Mouse (Mus musculus) midbrain, postnatal 0 days (tissue): ENCODE measurements at regions not wholly inside any gene's neighbourhood (a gene's known extent, or its start where the extent isn't known, plus 50 kb on each side); places are given as distances from the start of the nearest gene placed in this dataset.

ENCODE experiments used
- ATAC-seq: fragments of 200-750 bp; cut with Nextera tagmentation; 2 replicates; pipeline ENCODE4 v1.8.0; 2017; ENCODE audit warnings: moderate number of reproducible peaks, mild to moderate bottlenecking, moderate TSS enrichment, moderate library complexity; ENCODE audit not compliant: low FRiP score
- DNase-seq: peaks from one replicate; pipeline ENCODE4 v3.0.0-alpha.2; 2015; ENCODE audit warnings: low spot score
- H3K27ac ChIP-seq: fragments of 300-500 bp; sonication (generic); 2 replicates; pipeline ENCODE4 v1.5.1; 2014; ENCODE audit warnings: low read depth, mild to moderate bottlenecking, low read length, mixed read lengths
- H3K27me3 ChIP-seq: fragments of 300-500 bp; sonication (generic); 2 replicates; pipeline ENCODE4 v1.6.1; 2014; ENCODE audit warnings: low read length, control low read depth, mixed read lengths; ENCODE audit not compliant: insufficient read depth
- H3K36me3 ChIP-seq: fragments of 300-500 bp; sonication (generic); 2 replicates; pipeline ENCODE4 v1.6.1; 2014; ENCODE audit warnings: low read length, control low read depth, mixed read lengths; ENCODE audit not compliant: insufficient read depth
- H3K4me1 ChIP-seq: fragments of 300-500 bp; sonication (generic); 2 replicates; pipeline ENCODE4 v1.6.1; 2014; ENCODE audit warnings: mild to moderate bottlenecking, control low read depth, antibody characterized with exemption, low read length, mixed read lengths; ENCODE audit not compliant: insufficient read depth
- H3K4me2 ChIP-seq: fragments of 300-500 bp; sonication (generic); 2 replicates; pipeline ENCODE4 v1.6.1; 2014; ENCODE audit warnings: low read depth, mild to moderate bottlenecking, low read length, mixed read lengths; ENCODE audit not compliant: poor library complexity, severe bottlenecking
- H3K4me3 ChIP-seq: fragments of 300-500 bp; sonication (generic); 2 replicates; pipeline ENCODE4 v1.5.1; 2014; ENCODE audit warnings: low read depth, mild to moderate bottlenecking, low read length, moderate library complexity
- H3K9ac ChIP-seq: fragments of 300-500 bp; sonication (generic); replicated peaks from 2 replicates; pipeline ENCODE4 v1.6.1; 2014; ENCODE audit warnings: mild to moderate bottlenecking, low read length, moderate library complexity, mixed read lengths; ENCODE audit not compliant: poor library complexity, severe bottlenecking
- H3K9me3 ChIP-seq: fragments of 300-500 bp; sonication (generic); 2 replicates; pipeline ENCODE4 v1.6.1; 2016; ENCODE audit warnings: low read length, control low read depth
- CTCF ChIP-seq: IDR thresholded peaks from 2 replicates; pipeline ENCODE4 v1.5.1; 2016; ENCODE audit warnings: antibody characterized with exemption, mild to moderate bottlenecking
- WGBS: fragments of 180-500 bp; shearing (Covaris S2); extraction: QIAGEN DNeasy Blood & Tissue Kit; methylation state at CpG from one replicate; pipeline ENCODE4 v1.1.7; 2014; 5-methylcytosine and 5-hydroxymethylcytosine counted together

- no peaks in the 10 kb centered on the region for H3K36me3 ChIP-seq
- no peaks in the 10 kb centered on the region for H3K27me3 ChIP-seq
- H3K9ac ChIP-seq, result no peak overlapping the region
- no peak overlapping the region for H3K4me3 ChIP-seq
- no peak for TF ChIP-seq CTCF
- DNase-seq (peak; percentile 3), ATAC-seq (no peak)
- no peak overlapping the region for H3K27ac ChIP-seq
- no peaks in the 10 kb centered on the region for H3K4me1 ChIP-seq
- no peaks in the 10 kb centered on the region for H3K9me3 ChIP-seq
- WGBS, result 51% methylated on average over 9 of the region's 9 CpGs
- no peak overlapping the region for H3K4me2 ChIP-seq
These were observed 80.5 kb upstream of the Zwint start for GRCm38 (mm10) chr10:72573991-72574652.

GRCm38 (mm10) chr10:72577713-72578112, 76.9 kb upstream of the Zwint start:
- Histone ChIP-seq H3K36me3 (no peaks in the 10 kb centered on the region), H3K27ac (no peak overlapping the region), H3K4me2 (no peak overlapping the region), H3K27me3 (no peaks in the 10 kb centered on the region), H3K4me3 (no peak overlapping the region), H3K9ac (no peak overlapping the region), H3K9me3 (no peaks in the 10 kb centered on the region), H3K4me1 (no peaks in the 10 kb centered on the region)
- TF ChIP-seq CTCF, result no peak
- ATAC-seq, result no peak
- 96% methylated on average over 3 of the region's 3 CpGs for WGBS
- DNase-seq, result no peak

GRCm38 (mm10) chr10:72578501-72578900, 76.1 kb upstream of the Zwint start:
- Histone ChIP-seq H3K4me3 (no peak overlapping the region), H3K27ac (no peak overlapping the region), H3K4me1 (no peaks in the 10 kb centered on the region), H3K9ac (no peak overlapping the region), H3K36me3 (no peaks in the 10 kb centered on the region), H3K4me2 (no peak overlapping the region), H3K9me3 (no peaks in the 10 kb centered on the region), H3K27me3 (no peaks in the 10 kb centered on the region)
- ATAC-seq (no peak), DNase-seq (peak; percentile 19)
- WGBS, result 66% methylated on average over 7 of the region's 7 CpGs
- no peak for TF ChIP-seq CTCF

GRCm38 (mm10) chr10:72581311-72581710, 73.3 kb upstream of the Zwint start:
- TF ChIP-seq CTCF, result no peak
- Histone ChIP-seq H3K4me1 (no peaks in the 10 kb centered on the region), H3K27me3 (no peaks in the 10 kb centered on the region), H3K27ac (no peak overlapping the region), H3K9me3 (no peaks in the 10 kb centered on the region), H3K36me3 (no peaks in the 10 kb centered on the region), H3K4me2 (no peak overlapping the region), H3K4me3 (no peak overlapping the region), H3K9ac (no peak overlapping the region)
- DNase-seq (no peak), ATAC-seq (no peak)
- 89% methylated on average over 4 of the region's 4 CpGs for WGBS

- TF ChIP-seq CTCF, result no peak
- WGBS, result 86% methylated on average over 4 of the region's 4 CpGs
- DNase-seq, result no peak
- ATAC-seq, result no peak
- no peaks in the 10 kb centered on the region for H3K27me3 ChIP-seq
- H3K4me1 ChIP-seq, result no peaks in the 10 kb centered on the region
- H3K4me3 ChIP-seq, result no peak overlapping the region
- no peak overlapping the region for H3K4me2 ChIP-seq
- H3K9ac ChIP-seq, result no peak overlapping the region
- H3K36me3 ChIP-seq, result no peaks in the 10 kb centered on the region
- no peak overlapping the region for H3K27ac ChIP-seq
- no peaks in the 10 kb centered on the region for H3K9me3 ChIP-seq
These were observed 66.1 kb upstream of the Zwint start for GRCm38 (mm10) chr10:72588561-72588960.

- Histone ChIP-seq H3K27ac (no peak overlapping the region), H3K4me2 (no peak overlapping the region), H3K36me3 (no peaks in the 10 kb centered on the region), H3K27me3 (no peaks in the 10 kb centered on the region), H3K4me1 (no peaks in the 10 kb centered on the region), H3K9ac (no peak overlapping the region), H3K4me3 (no peak overlapping the region), H3K9me3 (no peaks in the 10 kb centered on the region)
- ATAC-seq (no peak), DNase-seq (no peak)
- no peak for TF ChIP-seq CTCF
- WGBS, result 98% methylated on average over 1 of the region's 1 CpGs
These were observed 61.6 kb upstream of the Zwint start for GRCm38 (mm10) chr10:72593049-72593448.
